Mouse (Mus musculus): Measurements from ENCODE around the gene AC124108.1.

Gene AC124108.1

GRCm38 (mm10) chr1:132164780-132165518 lies 26.3 kb upstream of the AC124108.1 start:
- no peak for DNase-seq (ENCODE audit: low read depth, low spot score)

GRCm38 (mm10) chr1:132165859-132166258 lies 25.4 kb upstream of the AC124108.1 start:
- no peak for DNase-seq (ENCODE audit: low read depth, low spot score)

GRCm38 (mm10) chr1:132168115-132168767 lies 23.0 kb upstream of the AC124108.1 start:
- no peak for DNase-seq (ENCODE audit: low read depth, low spot score)

- DNase-seq (ENCODE audit: low read depth, low spot score): no peak
Observed at GRCm38 (mm10) chr1:132170698-132171097, 20.6 kb upstream of the AC124108.1 start.

GRCm38 (mm10) chr1:132171619-132172018 lies 19.6 kb upstream of the AC124108.1 start:
- no peak for DNase-seq (ENCODE audit: low read depth, low spot score)

GRCm38 (mm10) chr1:132186303-132186702 lies 5.0 kb upstream of the AC124108.1 start:
- DNase-seq (ENCODE audit: low read depth, low spot score): no peak

GRCm38 (mm10) chr1:132188442-132189066 lies 2.7 kb upstream of the AC124108.1 start:
- no peak for DNase-seq (ENCODE audit: low read depth, low spot score)

GRCm38 (mm10) chr1:132189231-132189630 lies 2.0 kb upstream of the AC124108.1 start:
- DNase-seq (ENCODE audit: low read depth, low spot score): no peak

GRCm38 (mm10) chr1:132190040-132190513 lies 1.2 kb upstream of the AC124108.1 start:
- no peak for DNase-seq (ENCODE audit: low read depth, low spot score)

GRCm38 (mm10) chr1:132190621-132191092 lies 600 bp upstream of the AC124108.1 start:
- DNase-seq (ENCODE audit: low read depth, low spot score): no peak

GRCm38 (mm10) chr1:132191786-132192680 lies 776 bp downstream of the AC124108.1 start:
- no peak for DNase-seq (ENCODE audit: low read depth, low spot score)

GRCm38 (mm10) chr1:132193806-132194205 lies 2.5 kb downstream of the AC124108.1 start:
- DNase-seq (ENCODE audit: low read depth, low spot score): no peak

- no peak for DNase-seq (ENCODE audit: low read depth, low spot score)
Observed at GRCm38 (mm10) chr1:132194624-132195023, 3.4 kb downstream of the AC124108.1 start.

GRCm38 (mm10) chr1:132195100-132195499 lies 3.8 kb downstream of the AC124108.1 start:
- DNase-seq (ENCODE audit: low read depth, low spot score): no peak

- DNase-seq (ENCODE audit: low read depth, low spot score): no peak
Observed at GRCm38 (mm10) chr1:132195681-132196080, 4.4 kb downstream of the AC124108.1 start.

GRCm38 (mm10) chr1:132196337-132196736 lies 5.1 kb downstream of the AC124108.1 start:
- no peak for DNase-seq (ENCODE audit: low read depth, low spot score)

- no peak for DNase-seq (ENCODE audit: low read depth, low spot score)
Observed at GRCm38 (mm10) chr1:132197666-132198065, 6.4 kb downstream of the AC124108.1 start.

- DNase-seq (ENCODE audit: low read depth, low spot score): no peak
Observed at GRCm38 (mm10) chr1:132198401-132199071, 7.3 kb downstream of the AC124108.1 start.

- no peak for DNase-seq (ENCODE audit: low read depth, low spot score)
Observed at GRCm38 (mm10) chr1:132199244-132199643, 8.0 kb downstream of the AC124108.1 start.

- no peak for DNase-seq (ENCODE audit: low read depth, low spot score)
Observed at GRCm38 (mm10) chr1:132199934-132200333, 8.7 kb downstream of the AC124108.1 start.
